Mouse (Mus musculus) common myeloid progenitor, adult 5-6 weeks (primary cell): ENCODE results near the gene Syn1. TPM values are rescaled to one million over a fixed set of nuclear protein-coding genes. Genes with fewer than 3 reads are reported as not detected.
A peak's percentile ranks its signal among the peaks of the same experiment; 100 is the strongest.

ENCODE experiments used
- ATAC-seq: replicated peaks from 2 replicates; pipeline ENCODE4 v1.8.0; 2016; ENCODE audit warnings: low read depth, mild to moderate bottlenecking, moderate TSS enrichment, inconsistent platforms; ENCODE audit not compliant: poor library complexity, severe bottlenecking
- total RNA-seq: library from RNA; stranded (forward); fragments of 200-1000, 187-1606 nt; gene quantifications from 2 replicates; pipeline ENCODE4 v1.2.3, GENCODE M21; 2017

The Syn1 gene
- total RNA-seq, 1 experiment from 2014 or later: not detected

DNA sequence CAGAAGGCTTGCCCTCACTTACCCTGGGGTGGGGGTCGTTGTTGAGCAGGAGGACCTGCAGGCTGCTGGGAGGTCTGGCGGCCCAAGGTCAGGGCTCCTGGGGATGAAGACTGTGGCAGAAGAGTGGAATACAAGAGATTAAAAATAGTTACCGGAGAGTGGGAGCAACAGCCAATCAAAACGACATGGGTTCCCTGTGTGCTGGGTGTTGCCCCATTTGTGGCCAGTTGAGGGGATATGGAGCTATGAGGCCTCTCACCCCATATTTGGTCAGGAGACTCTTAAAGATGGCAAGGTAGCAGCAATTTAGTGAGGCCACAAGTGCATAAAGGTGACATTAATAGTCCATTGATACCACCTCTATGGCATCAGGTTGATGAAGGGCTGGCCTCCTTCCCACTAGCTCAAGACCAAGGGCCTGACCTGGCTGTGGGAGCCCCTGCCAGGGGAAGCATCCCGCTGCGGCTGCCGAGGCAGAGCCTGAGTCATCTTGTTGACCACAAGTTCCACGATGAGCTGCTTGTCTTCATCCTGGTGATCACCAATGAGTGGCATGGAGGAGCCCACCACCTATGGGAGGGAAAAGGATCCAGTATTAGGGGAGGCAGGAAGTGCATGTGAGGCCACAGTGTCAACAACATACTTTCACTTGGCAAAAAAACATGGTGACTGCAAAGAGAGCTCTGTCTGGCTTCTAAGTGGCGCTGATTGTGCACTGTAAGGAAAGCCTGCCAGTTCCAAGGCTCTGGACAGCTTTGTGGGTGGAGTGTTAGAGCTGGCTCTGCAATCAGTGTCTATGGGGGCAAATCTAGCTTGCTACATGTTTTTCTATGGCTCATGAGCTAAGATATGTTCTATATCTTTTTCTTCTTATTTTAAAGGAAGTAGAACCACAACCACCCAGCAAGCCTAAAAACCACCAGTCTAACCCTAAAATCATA is 57.4 kb downstream of the Syn1 start:
- peak; percentile 76 for ATAC-seq

DNA sequence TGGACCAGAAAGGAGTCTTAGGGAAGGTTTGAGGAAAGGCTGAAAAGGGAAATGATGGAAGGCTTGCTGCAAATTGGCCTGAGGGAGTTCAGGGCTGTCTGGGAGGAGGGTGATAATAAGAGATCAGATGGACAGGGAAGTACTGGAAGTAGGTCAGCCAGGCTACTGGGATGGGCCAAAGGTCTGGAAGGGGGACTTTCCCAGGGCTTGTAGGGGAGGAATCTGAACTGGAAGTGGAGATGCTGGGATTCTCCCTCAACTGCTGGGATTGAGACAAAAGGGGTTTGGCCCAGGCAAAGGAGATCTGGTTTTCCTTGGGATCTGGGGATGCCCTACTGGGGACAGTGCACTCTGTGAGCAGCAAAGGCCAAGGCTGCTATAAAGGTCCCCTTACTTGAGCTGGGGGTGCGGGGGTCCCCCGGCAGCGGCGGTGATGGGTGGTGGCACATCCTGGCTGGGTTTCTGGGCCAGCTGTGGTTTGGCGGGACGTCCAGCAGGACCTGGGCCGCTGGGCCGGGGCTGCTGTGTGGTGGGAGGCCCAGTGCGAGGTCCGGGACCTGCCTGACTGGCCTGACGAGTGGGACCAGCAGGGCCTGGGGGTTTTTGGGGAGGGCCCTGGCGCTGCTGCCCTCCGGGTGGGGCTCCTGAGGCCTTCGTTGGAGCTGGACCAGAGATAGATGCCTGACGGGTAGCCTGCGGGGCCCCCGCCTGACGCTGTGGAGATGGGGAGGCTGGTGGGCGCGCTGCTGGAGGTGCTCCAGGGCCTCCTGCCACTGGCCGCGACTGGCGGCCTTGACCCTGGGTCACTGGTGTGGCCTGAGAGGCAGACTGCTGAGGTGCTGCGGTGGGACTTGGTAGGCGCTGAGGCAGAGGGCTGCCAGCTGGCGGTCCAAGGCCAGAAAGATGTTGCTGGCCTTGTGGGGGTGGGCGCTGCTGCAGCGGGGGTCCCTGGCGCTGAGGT is 58.4 kb downstream of the Syn1 start:
- no peak for ATAC-seq

DNA sequence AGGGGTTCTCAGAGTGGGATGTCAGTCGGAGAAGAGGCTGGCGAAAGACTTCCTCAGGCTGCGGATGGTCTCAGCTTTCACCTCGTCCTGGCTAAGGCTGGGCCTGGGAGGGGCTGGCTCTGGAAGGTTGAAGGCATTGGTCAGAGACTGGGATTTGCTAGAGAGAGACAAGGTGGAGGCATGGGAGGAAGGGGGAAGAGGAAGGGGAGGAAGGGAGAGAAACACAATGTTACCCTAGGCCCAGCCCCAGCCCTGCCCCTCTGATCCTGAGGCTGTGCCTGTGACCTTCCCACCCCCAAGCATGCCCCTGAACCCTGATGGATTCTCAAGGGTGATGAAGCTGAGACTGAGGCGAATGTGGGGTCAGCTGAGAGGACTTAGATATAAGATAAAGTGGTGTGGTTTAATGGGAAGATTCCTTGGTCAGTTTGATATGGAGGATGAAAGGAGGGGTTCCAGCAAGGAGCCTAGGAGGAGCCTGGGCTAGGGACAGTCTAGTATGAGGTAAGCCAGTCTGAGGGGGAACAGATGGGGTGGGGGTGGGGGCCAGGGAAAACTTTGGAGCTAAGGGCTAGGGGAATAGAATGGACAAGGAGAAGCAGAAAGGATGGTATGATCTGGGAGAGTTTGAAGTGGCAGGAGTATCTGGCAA is 59.2 kb downstream of the Syn1 start:
- no peak for ATAC-seq

DNA sequence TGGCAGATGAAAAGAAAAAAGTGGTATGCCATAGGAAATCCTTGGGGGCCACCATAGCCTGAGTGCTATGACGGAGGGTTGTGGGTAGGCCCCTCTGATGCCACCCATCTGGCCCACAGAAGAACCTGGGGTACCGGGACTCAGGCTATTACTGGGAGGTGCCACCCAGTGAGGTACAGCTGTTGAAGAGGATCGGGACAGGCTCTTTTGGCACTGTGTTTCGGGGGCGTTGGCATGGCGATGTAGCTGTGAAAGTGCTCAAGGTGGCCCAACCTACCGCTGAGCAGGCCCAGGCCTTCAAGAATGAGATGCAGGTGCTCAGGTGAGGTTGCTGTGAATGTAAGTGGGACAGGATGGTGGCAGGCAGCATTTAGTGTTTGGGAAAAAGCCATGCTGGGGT is 67.0 kb downstream of the Syn1 start:
- ATAC-seq: no peak

DNA sequence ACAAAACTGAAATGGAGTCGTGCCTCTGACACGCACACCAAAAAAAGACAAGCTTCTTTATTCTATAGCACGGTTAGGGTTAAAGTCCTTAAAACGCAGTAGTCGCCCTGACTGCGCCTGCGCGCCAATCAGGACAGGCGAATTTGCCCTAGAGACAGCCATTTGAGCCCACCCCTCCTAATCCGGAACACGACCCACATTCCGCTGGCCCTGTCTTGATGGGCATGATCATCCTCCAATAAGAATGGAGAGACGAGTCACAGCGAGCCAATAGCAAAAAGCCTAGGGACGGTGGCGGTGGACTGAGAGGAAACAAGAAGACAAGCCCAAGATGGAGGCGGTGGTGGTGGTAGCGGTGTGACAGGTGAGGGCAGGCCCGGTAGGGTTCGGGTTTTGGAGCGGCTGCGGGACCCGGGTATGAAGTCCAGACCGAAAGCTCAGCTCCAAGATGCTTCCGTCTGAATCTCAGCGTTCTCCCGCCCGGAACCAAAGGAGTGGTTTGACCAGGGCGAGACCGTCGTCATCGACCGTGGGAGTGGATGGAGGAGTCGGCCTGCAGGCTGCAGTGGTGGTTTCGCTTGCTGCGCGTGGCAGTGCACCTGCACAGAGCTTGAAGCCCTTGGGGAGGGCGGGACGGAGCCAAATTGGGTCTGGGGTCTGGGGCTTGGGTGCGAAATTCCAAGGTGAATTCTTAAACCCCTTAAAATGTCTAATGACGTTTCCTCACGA is 72.4 kb downstream of the Syn1 start:
- peak; percentile 100 for ATAC-seq

GRCm38 (mm10) chrX:20847816-20848215 is 73.0 kb downstream of the Syn1 start:
- no peak for ATAC-seq

- ATAC-seq: no peak
These were observed 73.6 kb downstream of the Syn1 start for GRCm38 (mm10) chrX:20847232-20847631.

GRCm38 (mm10) chrX:20828934-20829333 is 91.9 kb downstream of the Syn1 start:
- peak; percentile 71 for ATAC-seq

DNA sequence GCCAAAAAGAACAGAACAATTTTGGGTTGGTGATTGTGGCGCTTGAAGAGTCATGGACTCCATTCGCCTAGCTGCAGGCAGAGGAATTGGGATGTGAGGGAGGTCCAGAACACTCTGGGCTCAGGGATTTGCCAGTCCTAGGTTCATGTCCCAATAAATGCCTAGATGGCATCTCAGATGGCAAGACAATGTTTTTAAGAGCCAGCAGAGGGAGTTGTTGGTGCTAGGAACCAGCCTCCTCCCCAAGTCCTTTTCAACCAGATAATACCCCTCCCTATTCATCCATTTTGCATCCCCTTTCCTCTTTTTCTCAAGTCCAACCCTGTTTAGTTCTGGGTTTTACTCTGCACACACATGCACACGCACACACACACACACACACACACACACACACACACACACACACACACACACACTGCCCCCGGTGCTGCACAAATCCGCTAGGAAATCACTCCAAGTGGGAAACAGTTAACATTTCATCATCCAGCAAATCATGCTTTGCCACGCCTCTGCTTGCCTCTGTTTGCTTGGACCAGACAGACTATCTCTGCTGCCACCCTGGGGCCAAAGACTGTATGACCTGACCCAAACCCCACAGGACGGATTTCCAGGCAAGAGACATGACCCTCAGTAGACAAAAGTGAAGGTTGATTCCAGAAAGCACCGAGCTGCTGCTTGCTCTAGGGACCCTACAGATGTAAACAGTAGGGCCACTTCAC is 100.9 kb downstream of the Syn1 start:
- peak; percentile 84 for ATAC-seq

DNA sequence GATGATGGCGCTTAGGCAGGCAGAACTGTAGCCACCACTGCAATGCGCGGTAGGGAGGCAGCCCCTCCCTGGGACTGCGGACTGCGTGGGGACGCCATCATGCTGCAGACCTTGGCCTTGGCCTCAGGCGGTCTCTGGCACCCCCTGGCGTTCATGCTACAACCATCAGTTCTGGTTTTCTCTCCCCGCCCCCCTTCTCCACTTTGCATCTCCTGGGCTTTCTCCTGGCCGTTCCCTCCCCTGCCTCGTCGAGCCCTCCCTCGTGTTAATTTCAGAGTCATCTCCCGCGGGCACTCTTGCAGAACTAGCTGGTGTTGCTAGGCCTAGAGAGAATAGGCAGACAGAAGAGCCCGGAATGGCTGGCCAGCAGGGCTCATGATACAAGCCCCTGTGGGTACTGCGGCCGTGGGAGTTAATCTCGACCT is 101.6 kb downstream of the Syn1 start:
- peak; percentile 89 for ATAC-seq

- ATAC-seq: peak; percentile 55
These were observed 103.8 kb downstream of the Syn1 start for GRCm38 (mm10) chrX:20816974-20817373.

Other genes starting within 250 kb of the Syn1 start
- 22.5 and 29.5 TPM in 2 replicates for gene Cdk16, start 233.1 kb downstream of the Syn1 start, total RNA-seq
- 30.0 and 38.5 TPM in 2 replicates for gene Usp11, start 217.1 kb downstream of the Syn1 start, total RNA-seq
- 33.2 and 46.5 TPM in 2 replicates for gene Araf, start 123.2 kb downstream of the Syn1 start, total RNA-seq
- gene Timp1, start 50.8 kb downstream of the Syn1 start, total RNA-seq: not detected in 2 replicates
- gene Cfp, start 10.6 kb upstream of the Syn1 start, total RNA-seq: 2.9 and 5.2 TPM in 2 replicates
- gene Elk1, start 29.6 kb upstream of the Syn1 start, total RNA-seq: 2.9 and 4.3 TPM in 2 replicates
- 17.9 and 37.2 TPM in 2 replicates for gene Uxt, start 41.0 kb upstream of the Syn1 start, total RNA-seq
- gene Zfp182, start 141.3 kb upstream of the Syn1 start, total RNA-seq: 16.4 TPM in 2 replicates
- not detected in 2 replicates for gene Spaca5, start 147.4 kb upstream of the Syn1 start, total RNA-seq
- gene Zfp300, start 168.5 kb upstream of the Syn1 start, total RNA-seq: 0.19 and 3.1 TPM in 2 replicates
- not detected in 2 replicates for gene Ssxa1, start 194.8 kb upstream of the Syn1 start, total RNA-seq